Mouse (Mus musculus) lung, postnatal 10 days (tissue): ENCODE results near the gene Ptov1.

ENCODE experiments used
- DNase-seq: peaks from one replicate; pipeline ENCODE4 v3.0.0; 2021

Ptov1 gene

GRCm38 (mm10) chr7:44813985-44814384, 55.6 kb downstream of the Ptov1 start:
- DNase-seq = no peak
